Mouse (Mus musculus) erythroblast, embryonic 14.5 days (primary cell): ENCODE measurements around the gene Gm498.

Experiments used
- GATA1 ChIP-seq: IDR thresholded peaks from 2 replicates; pipeline ENCODE4 v1.6.1; 2012; ENCODE audit warnings: low read length, inconsistent platforms, mixed read lengths
- TAL1 ChIP-seq: IDR thresholded peaks from 3 replicates; pipeline ENCODE4 v1.6.1; 2012; ENCODE audit warnings: low read length, inconsistent platforms, mixed read lengths

DNA sequence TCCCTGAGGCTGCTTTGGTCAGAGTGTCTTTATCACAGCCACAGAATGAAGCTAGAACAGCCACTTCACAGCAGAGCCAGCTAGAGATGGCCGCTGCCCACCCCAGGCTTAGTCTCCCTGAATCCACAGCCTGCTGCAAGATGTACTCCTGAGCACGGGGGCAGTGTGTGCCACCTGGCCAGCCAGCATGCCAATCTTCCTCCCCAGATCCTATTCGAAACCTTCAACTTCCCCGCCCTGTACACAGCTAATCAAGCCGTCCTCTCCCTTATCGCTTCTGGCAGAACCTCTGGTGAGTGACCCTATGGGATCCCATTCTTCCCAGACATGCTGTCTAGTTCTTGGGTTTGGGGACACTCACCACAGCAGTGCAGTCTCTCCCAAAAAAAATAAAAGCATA is 17.1 kb downstream of the Gm498 start:
- TF ChIP-seq TAL1 (no peak), GATA1 (no peak)
